Mouse (Mus musculus): Measurements from ENCODE around the gene Usp32.

Gene Usp32

GRCm38 (mm10) chr11:85123267-85123992 lies 16.5 kb downstream of the Usp32 start:
- no peak for DNase-seq (ENCODE audit: low read depth)

DNA sequence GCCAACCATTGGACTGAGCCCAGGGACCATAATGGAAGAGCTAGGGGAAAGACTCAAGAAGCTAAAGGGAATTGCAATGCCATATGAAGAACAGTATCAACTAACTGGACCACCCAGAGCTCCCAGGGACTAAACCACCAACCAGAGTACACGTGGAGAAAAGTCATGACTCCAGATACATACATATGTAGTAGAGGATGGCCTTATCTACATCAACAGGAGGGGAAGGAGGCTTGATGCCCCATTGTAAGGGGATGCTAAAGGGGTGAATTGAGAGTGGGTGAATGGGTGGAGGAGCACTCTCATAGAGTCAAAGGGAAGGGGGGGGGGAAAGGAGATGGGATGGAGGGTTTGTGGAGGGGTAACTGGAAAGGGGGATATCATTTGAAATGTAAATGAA lies 17.9 kb downstream of the Usp32 start:
- no peak for DNase-seq (ENCODE audit: low read depth)

- DNase-seq (ENCODE audit: low read depth) = no peak
Observed at GRCm38 (mm10) chr11:85117160-85117559, 22.8 kb downstream of the Usp32 start.

DNA sequence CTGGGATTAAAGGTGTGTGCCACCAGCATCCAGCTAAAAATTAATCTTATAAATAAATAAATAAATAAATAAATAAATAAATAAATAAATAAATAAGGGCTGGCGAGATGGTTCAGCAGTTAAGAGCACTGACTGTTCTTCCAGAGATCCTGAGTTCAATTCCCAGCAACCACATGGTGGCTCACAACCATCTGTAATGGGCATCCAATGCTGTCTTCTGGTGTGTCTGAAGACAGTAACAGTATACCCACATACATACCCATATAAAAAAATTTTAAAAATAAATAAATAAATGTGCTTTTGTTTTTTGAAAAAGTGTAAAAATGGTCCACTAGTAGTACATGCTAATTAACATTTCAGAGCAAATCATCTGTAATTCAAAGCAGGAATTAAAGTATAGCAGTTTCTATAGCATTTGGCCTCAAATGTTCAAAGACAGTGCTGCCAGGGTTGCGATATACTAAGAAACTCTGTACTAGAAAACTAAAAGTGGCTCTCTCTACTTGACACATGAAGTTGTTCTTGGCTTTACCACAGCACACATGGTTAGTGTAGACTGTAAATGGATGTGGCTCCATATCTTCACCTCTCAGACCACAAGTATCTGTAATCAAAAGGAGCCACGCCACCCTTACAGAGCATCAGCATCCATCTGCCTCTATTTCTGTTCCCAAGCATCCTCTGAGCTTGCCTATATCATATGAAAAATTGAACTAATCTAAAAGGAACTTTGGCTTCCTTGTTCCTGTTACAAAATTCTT lies 23.7 kb downstream of the Usp32 start:
- no peak for DNase-seq (ENCODE audit: low read depth)

DNA sequence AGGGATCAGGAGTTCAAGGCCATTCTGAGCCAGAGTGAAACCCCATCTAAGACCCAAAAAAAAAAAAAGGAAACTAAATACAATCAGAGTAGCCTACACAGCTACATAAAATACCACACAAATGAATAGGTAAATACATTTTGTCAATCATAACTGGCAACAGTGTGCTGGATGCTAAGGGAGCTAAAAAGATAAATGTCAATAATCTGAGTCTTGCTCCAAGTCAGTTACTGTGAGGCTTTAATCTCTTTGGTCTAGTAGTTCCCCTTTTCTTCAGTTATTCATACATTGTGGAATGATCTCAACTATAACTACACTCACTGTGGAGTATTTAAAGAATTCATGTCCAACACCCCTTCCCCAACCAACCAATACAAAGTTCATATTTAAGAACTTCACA lies 30.0 kb downstream of the Usp32 start:
- no peak for DNase-seq (ENCODE audit: low read depth)

- DNase-seq (ENCODE audit: low read depth) = no peak
Observed at GRCm38 (mm10) chr11:85107217-85107616, 32.7 kb downstream of the Usp32 start.

- DNase-seq (ENCODE audit: low read depth) = no peak
Observed at GRCm38 (mm10) chr11:85105836-85106235, 34.1 kb downstream of the Usp32 start.

DNA sequence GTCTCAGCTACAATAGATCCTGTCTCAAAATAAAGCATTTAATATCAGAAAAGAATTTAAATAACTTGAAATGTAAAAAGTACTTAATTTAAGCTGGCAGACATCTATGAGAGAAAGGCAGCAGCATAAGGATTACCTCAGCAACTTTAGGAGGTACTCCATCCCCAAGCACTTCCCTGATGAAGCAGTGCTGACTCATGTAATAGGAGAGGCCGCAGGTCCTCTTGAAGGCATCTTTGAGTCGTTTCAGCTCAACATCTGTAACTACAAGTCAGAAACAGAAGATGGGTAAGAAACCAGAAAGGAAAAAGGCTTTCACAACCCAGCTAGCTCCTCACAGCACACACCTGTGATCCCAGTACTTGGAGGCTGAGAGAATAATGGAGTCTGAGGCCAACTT lies 36.2 kb downstream of the Usp32 start:
- no peak for DNase-seq (ENCODE audit: low read depth)

GRCm38 (mm10) chr11:85095116-85095515 lies 44.8 kb downstream of the Usp32 start:
- no peak for DNase-seq (ENCODE audit: low read depth)

- no peak for DNase-seq (ENCODE audit: low read depth)
Observed at GRCm38 (mm10) chr11:85086253-85086652, 53.7 kb downstream of the Usp32 start.

DNA sequence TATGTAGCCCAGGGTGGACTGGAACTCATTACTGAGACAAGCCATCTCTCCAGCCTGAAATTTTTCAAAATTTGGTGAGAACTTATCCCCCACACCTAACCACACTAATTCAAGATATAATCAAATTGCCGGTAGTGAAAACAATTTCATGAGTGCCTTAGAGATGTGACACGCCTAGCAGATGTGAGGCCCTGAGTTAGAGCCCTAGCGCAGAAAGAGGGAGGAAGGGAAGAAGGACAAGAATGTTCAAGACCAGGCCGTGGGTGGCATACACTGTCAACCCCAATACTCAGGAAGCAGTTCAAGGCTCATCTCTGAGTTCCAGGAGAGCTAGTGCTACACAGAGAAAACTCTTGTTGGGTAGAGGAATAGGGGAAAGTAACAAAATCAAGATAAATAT lies 72.1 kb downstream of the Usp32 start:
- DNase-seq (ENCODE audit: low read depth) = no peak

DNA sequence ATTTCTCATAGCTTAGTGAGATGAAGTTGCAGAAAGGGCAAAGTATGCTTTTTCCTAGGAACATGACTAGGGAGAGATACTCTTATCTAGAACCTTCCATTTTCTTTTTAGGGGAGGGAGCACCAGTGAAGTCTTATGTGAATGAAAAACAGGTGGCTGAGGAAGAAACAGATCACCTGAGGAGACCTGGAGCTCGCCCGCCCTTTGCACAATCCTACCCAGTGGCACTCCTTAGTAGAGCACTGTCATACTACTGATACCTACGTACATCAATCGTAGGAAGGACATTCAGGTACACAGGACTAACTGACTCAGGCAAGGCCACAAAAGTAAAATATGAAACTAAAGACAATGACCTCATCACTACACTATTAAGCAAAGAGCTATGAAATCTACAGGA lies 81.4 kb downstream of the Usp32 start:
- DNase-seq (ENCODE audit: low read depth) = no peak

DNA sequence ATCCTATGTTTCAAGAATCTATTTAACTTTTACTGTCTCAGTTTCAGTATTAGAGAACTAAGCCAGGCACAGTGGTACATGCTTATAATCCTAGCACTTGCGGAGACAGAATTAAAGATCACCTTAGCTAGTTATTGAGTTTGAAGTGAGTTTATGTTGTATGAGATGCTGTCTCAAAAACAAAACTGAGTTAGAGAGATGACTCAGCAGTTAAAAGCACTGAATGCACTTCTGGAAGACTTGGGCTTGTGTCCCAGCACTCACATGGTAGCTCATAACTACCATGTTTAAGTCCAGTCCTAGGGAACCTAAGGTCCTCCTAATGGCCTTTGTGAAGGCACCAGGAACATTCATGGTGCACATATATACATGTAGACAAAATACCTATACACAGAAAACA lies 82.4 kb downstream of the Usp32 start:
- no peak for DNase-seq (ENCODE audit: low read depth)

GRCm38 (mm10) chr11:85056901-85057300 lies 83.1 kb downstream of the Usp32 start:
- no peak for DNase-seq (ENCODE audit: low read depth)

DNA sequence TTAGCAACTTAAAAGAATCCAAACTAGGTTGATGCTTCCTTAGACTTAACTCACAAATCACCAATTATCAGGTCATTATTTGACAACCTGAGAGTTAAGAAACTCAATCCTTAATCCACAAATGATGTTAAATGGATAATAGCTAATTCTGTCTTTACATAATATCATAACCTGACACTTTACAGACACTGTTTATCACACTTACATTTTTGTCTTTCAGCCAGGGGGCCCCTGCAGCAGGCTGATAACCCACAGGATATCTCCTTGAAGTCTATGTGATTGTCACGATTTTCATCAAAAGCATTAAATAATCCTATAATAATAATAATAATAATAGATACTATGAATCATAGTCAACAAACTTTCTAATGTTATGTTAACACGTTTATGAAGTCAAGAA lies 84.4 kb downstream of the Usp32 start:
- no peak for DNase-seq (ENCODE audit: low read depth)

GRCm38 (mm10) chr11:85039256-85039655 lies 100.7 kb downstream of the Usp32 start:
- DNase-seq (ENCODE audit: low read depth) = no peak

- DNase-seq (ENCODE audit: low read depth) = no peak
Observed at GRCm38 (mm10) chr11:85013121-85013520, 126.8 kb downstream of the Usp32 start.

GRCm38 (mm10) chr11:85003566-85003965 lies 136.4 kb downstream of the Usp32 start:
- DNase-seq (ENCODE audit: low read depth) = no peak

- no peak for DNase-seq (ENCODE audit: low read depth)
Observed at GRCm38 (mm10) chr11:84995241-84995640, 144.7 kb downstream of the Usp32 start.

GRCm38 (mm10) chr11:84992996-84993395 lies 147.0 kb downstream of the Usp32 start:
- DNase-seq (ENCODE audit: low read depth) = no peak

- no peak for DNase-seq (ENCODE audit: low read depth)
Observed at GRCm38 (mm10) chr11:84988341-84988919, 151.5 kb downstream of the Usp32 start.

DNA sequence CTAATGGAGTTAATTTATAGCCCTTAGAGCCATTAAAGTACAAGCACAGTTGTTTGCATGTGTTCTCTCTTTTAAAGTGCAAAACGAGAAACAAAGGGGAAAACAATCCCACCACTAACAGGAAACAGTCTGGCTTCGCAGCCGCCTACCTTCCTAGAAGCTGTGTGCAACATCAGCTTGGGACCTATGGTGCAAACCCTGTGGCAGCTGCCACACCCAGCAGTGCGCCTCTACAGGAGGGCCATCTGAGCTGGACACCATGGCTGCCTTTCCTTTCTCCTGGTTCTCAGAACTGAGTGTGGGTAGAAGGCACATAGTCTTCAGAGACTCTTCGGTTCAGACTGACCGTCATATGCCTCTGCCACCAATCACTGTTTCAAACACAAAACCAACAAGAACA lies 154.5 kb downstream of the Usp32 start:
- no peak for DNase-seq (ENCODE audit: low read depth)

DNA sequence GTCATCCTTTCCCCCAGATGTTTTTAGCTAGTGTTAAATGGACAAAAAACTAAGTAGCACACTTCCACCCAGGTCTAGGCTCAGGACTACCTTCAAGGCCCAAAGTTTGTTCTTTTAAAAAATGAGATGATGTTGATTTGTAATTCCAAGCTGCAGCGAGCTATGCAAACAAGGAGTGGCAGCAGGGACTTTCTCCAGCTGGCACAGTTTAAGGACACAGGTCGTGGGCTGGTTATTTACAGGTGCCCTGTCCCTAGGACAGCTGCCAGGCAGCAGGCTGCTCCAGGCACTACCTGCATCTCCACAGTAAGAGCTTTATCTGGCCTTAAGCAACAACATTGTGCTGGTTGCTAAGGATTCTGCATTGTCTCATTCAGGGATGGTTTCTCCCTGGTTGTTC lies 159.3 kb downstream of the Usp32 start:
- no peak for DNase-seq (ENCODE audit: low read depth)

Data from naive thymus-derived CD4-positive, alpha-beta T cell, adult 2 months (primary cell).